1 mouse cellular context compared by ENCODE assay signal in genomic region chr19:55260389-55261184, GRCm38 (mm10).
TF ChIP-seq lines count a peak whose summit lies in the region.

No protein-coding gene starts in this region.

TF ChIP-seq in CH12.LX, 34 proteins besides CTCF, POLR2A, EP300 and RAD21:
- no peak for TF ChIP-seq POLR2AphosphoS2 (IDR thresholded peaks at IDR 0.05; ENCODE audit: low read depth, low read length)
- TF ChIP-seq MAZ (IDR thresholded peaks at IDR 0.05; ENCODE audit: low read depth, low read length) = no peak
- 0 out of 2 replicates have a peak, but pooled peaks have one; percentile 7 for TF ChIP-seq ETS1 (conservative IDR thresholded peaks at IDR 0.05; ENCODE audit: low read depth, low read length)
- peak; percentile 72 for TF ChIP-seq JUN (IDR thresholded peaks at IDR 0.05; ENCODE audit: insufficient read depth, low read depth, low read length)
- no peak for TF ChIP-seq USF2 (conservative IDR thresholded peaks at IDR 0.05; ENCODE audit: low read depth, low read length)
- no peak for TF ChIP-seq SMC3 (IDR thresholded peaks at IDR 0.05; ENCODE audit: low read depth, low read length)
- TF ChIP-seq ZMIZ1 (IDR thresholded peaks at IDR 0.05; ENCODE audit: low read depth, low read length) = no peak
- peak; percentile 71 for TF ChIP-seq JUND (conservative IDR thresholded peaks at IDR 0.05; ENCODE audit: low read depth, low read length)
- no peak for TF ChIP-seq MYC (IDR thresholded peaks at IDR 0.05; ENCODE audit: low read depth, low read length)
- no peak for TF ChIP-seq GABPA (IDR thresholded peaks at IDR 0.05; ENCODE audit: insufficient replicate concordance, low read depth, low read length)
- peak; percentile 33; the same call in 1 of the 2 replicates for TF ChIP-seq MEF2A (IDR thresholded peaks at IDR 0.05; ENCODE audit: borderline replicate concordance, low read depth, low read length)
